In genomic region chr11:106037418-106037751, GRCm38 (mm10) we compare ENCODE assay signal across 9 mouse cellular contexts. TPM values are rescaled to one million over a fixed set of nuclear protein-coding genes. Genes with fewer than 3 reads are reported as not detected.
DNase-seq lines count a peak whose midpoint lies in the region; ATAC-seq and TF ChIP-seq lines count a peak whose summit lies in the region.
"Had no signal": no experiment of that assay in that cellular context is flagged by ENCODE, and none has a peak within 500 bp of the region (broad histone marks: within the 10 kb centered on the region; RNA-seq: fewer than 3 reads in every experiment).

No protein-coding gene starts in this region.

- intact Hi-C loops in gastrocnemius, adult 2 months (cut with DNase I), result loop anchor here (5.0 kb wide), 1 partner anchor 40 kb away; no protein-coding TSS in a partner anchor

- H3K27ac ChIP-seq in gastrocnemius, adult 2 months, result peak overlapping the region; percentile 93
- H3K27ac ChIP-seq in MEL (ENCODE audit: control insufficient read depth, low read depth, low read length), result peak overlapping the region; percentile 66
- H3K27ac ChIP-seq in hindbrain, embryonic 13.5 days, result peak overlapping the region; percentile 94
- H3K27ac ChIP-seq in limb, embryonic 13.5 days, result peak overlapping the region; percentile 92
- H3K27ac ChIP-seq in neural tube, embryonic 11.5 days (ENCODE audit: low read depth, low read length), result peak overlapping the region; percentile 78

- no peaks in the 10 kb centered on the region for H3K9me3 ChIP-seq in MEL (replicated peaks; ENCODE audit: insufficient read depth, low read length)
- H3K9me3 ChIP-seq in hindbrain, embryonic 13.5 days, result no peaks in the 10 kb centered on the region
- H3K9me3 ChIP-seq in limb, embryonic 13.5 days, result no peaks in the 10 kb centered on the region
- no peaks in the 10 kb centered on the region for H3K9me3 ChIP-seq in neural tube, embryonic 11.5 days (ENCODE audit: control insufficient read depth, low read length)

- no peak for TF ChIP-seq CTCF in gastrocnemius, adult 2 months (IDR thresholded peaks at IDR 0.05)
- no peak for TF ChIP-seq CTCF in MEL (IDR thresholded peaks at IDR 0.05 in 2 of 3, conservative IDR thresholded peaks at IDR 0.05 in 1 of 3; ENCODE audit: control insufficient read depth in 1 of 3, insufficient read depth in 1 of 3, low read depth in 2 of 3, low read length in 3 of 3, poor library complexity in 1 of 3, severe bottlenecking in 1 of 3)

- peak overlapping the region; percentile 91 for H3K9ac ChIP-seq in MEL (ENCODE audit: control insufficient read depth, low read depth, low read length, poor library complexity, severe bottlenecking)
- peak overlapping the region; percentile 95 for H3K9ac ChIP-seq in hindbrain, embryonic 13.5 days
- H3K9ac ChIP-seq in limb, embryonic 13.5 days, result peak overlapping the region; percentile 95
- peak overlapping the region; percentile 84 for H3K9ac ChIP-seq in neural tube, embryonic 11.5 days (ENCODE audit: low read length)

- peak overlapping the region; percentile 99 for H3K4me3 ChIP-seq in gastrocnemius, adult 2 months
- peak overlapping the region; percentile 81 to 98 for H3K4me3 ChIP-seq in MEL (ENCODE audit: control insufficient read depth in 1 of 2, insufficient read depth in 1 of 2, low read depth in 2 of 2, low read length in 2 of 2)
- H3K4me3 ChIP-seq in hindbrain, embryonic 13.5 days, result peak overlapping the region; percentile 96
- peak overlapping the region; percentile 99 for H3K4me3 ChIP-seq in limb, embryonic 13.5 days
- peak overlapping the region; percentile 100 for H3K4me3 ChIP-seq in neural tube, embryonic 11.5 days (ENCODE audit: low read depth, low read length)

- peaks cover 2 to 50% of the 10 kb centered on the region in 2 experiments; a peak in 3 of 4 replicates for H3K36me3 ChIP-seq in MEL (ENCODE audit: control insufficient read depth in 1 of 2, insufficient read depth in 2 of 2, low read length in 2 of 2)
- 0 out of 2 replicates have a peak, but pooled peaks cover 3% of the 10 kb centered on the region for H3K36me3 ChIP-seq in hindbrain, embryonic 13.5 days
- peaks cover 6% of the 10 kb centered on the region; the same call in 1 of the 2 replicates for H3K36me3 ChIP-seq in limb, embryonic 13.5 days
- no peaks in the 10 kb centered on the region for H3K36me3 ChIP-seq in neural tube, embryonic 11.5 days (ENCODE audit: control insufficient read depth, insufficient read depth, low read length)

- no peak for TF ChIP-seq POLR2A in MEL (IDR thresholded peaks at IDR 0.05; ENCODE audit: control insufficient read depth in 1 of 2, insufficient read depth in 1 of 2, low read depth in 1 of 2, low read length in 2 of 2, poor library complexity in 1 of 2)

- H3K4me2 ChIP-seq in hindbrain, embryonic 13.5 days, result peak overlapping the region; percentile 81
- H3K4me2 ChIP-seq in limb, embryonic 13.5 days (replicated peaks), result peak overlapping the region; percentile 89
- peak overlapping the region; percentile 84 for H3K4me2 ChIP-seq in neural tube, embryonic 11.5 days (ENCODE audit: low read depth)

- DNase-seq in gastrocnemius, adult 2 months, result no peak
- no peak for DNase-seq in gastrocnemius, adult 18-20 months (ENCODE audit: low spot score)
- DNase-seq in MEL (ENCODE audit: low read depth, low spot score), result peak; percentile 86
- peak; percentile 53 for DNase-seq in embryo, embryonic 9.5 days (ENCODE audit: extremely low spot score)
- peak; percentile 65 for DNase-seq in neural tube, embryonic 11.5 days (ENCODE audit: low spot score)

- H3K4me1 ChIP-seq in MEL (ENCODE audit: control insufficient read depth in 1 of 2, insufficient read depth in 2 of 2, low read length in 2 of 2), result peaks cover 22 to 41% of the 10 kb centered on the region in 2 experiments
- H3K4me1 ChIP-seq in hindbrain, embryonic 13.5 days (replicated peaks), result peaks cover 41% of the 10 kb centered on the region
- H3K4me1 ChIP-seq in limb, embryonic 13.5 days, result peaks cover 25% of the 10 kb centered on the region
- peaks cover 6% of the 10 kb centered on the region for H3K4me1 ChIP-seq in neural tube, embryonic 11.5 days (ENCODE audit: control insufficient read depth, insufficient read depth, low read length)

- 1% methylated on average over 13 of the region's 13 CpGs for WGBS in hindbrain, embryonic 13.5 days
- 0% methylated on average over 13 of the region's 13 CpGs for WGBS in limb, embryonic 13.5 days
- under 1% methylated on average over 13 of the region's 13 CpGs for WGBS in neural tube, embryonic 11.5 days

- ATAC-seq in hindbrain, embryonic 13.5 days (ENCODE audit: low FRiP score), result peak; percentile 40
- no peak for ATAC-seq in limb, embryonic 13.5 days (ENCODE audit: low FRiP score, low read depth)
- ATAC-seq in neural tube, embryonic 11.5 days (ENCODE audit: insufficient read depth, low FRiP score, low TSS enrichment), result peak; percentile 21; the same call in 1 of the 2 replicates
- ATAC-seq in activated CD4-positive, CD25-positive, alpha-beta regulatory T cell, adult 4 months, result no peak

- no peak for TF ChIP-seq RAD21 in MEL (IDR thresholded peaks at IDR 0.05; ENCODE audit: low read depth, low read length)

- TF ChIP-seq EP300 in MEL (IDR thresholded peaks at IDR 0.05; ENCODE audit: low read depth in 1 of 2, low read length in 2 of 2), result peak in 1 of 2 experiments; percentile 11; a peak in 1 of 4 replicates

- H3K27me3 ChIP-seq in MEL (ENCODE audit: control insufficient read depth in 1 of 2, insufficient read depth in 2 of 2, low read length in 2 of 2), result no peaks in the 10 kb centered on the region
- no peaks in the 10 kb centered on the region for H3K27me3 ChIP-seq in hindbrain, embryonic 13.5 days
- H3K27me3 ChIP-seq in limb, embryonic 13.5 days, result no peaks in the 10 kb centered on the region
- H3K27me3 ChIP-seq in neural tube, embryonic 11.5 days (ENCODE audit: control insufficient read depth, insufficient read depth, low read length), result no peaks in the 10 kb centered on the region

- H3K79me2 ChIP-seq in MEL (ENCODE audit: control insufficient read depth, insufficient read depth, low read length, poor library complexity), result peaks cover 52% of the 10 kb centered on the region

RNA-seq across cellular contexts. Expression of gene Dcaf7, which starts 0.7 kb away (rescaled TPM):
- total RNA-seq in gastrocnemius, adult 2 months (2021), result 10 to 100 TPM; 23.9 to 28.2 TPM
- 10 to 100 TPM; 24.8 to 25.9 TPM for total RNA-seq in gastrocnemius, adult 18-20 months (2021)
- total RNA-seq in MEL (2012; rRNA removed), result 77.4 and 86.9 TPM in 2 replicates
- polyA plus RNA-seq in MEL (2012; ENCODE audit: insufficient read depth in 1 of 2, insufficient read length in 2 of 2, low read depth in 1 of 2, low replicate concordance in 2 of 2, missing spikeins in 1 of 2), result 10 to 100 TPM; 65.5 to 88.2 TPM
- 117 and 123 TPM in 2 replicates for polyA plus RNA-seq in hindbrain, embryonic 13.5 days (2015; fragmentation: Nextera tagmentation; extraction: Ambion mirVana)
- 68.6 and 73.4 TPM in 2 replicates for polyA plus RNA-seq in limb, embryonic 13.5 days (2015; fragmentation: Nextera tagmentation; extraction: Ambion mirVana)
- polyA plus RNA-seq in neural tube, embryonic 11.5 days (2014; fragmentation: Nextera tagmentation; extraction: Ambion mirVana), result 94.6 and 100 TPM in 2 replicates
- 10 to 100 TPM; 22.9 to 23.3 TPM for polyA plus RNA-seq in activated CD4-positive, CD25-positive, alpha-beta regulatory T cell, adult 4 months (2017; shearing (Covaris generic))

RNA-seq across cellular contexts. Expression of gene Taco1, which starts 28.5 kb away (rescaled TPM):
- 10 to 100 TPM; 33.5 to 50.1 TPM for total RNA-seq in gastrocnemius, adult 2 months (2021)
- 10 to 100 TPM; 39.7 to 44.4 TPM for total RNA-seq in gastrocnemius, adult 18-20 months (2021)
- 33.3 and 35.0 TPM in 2 replicates for total RNA-seq in MEL (2012; rRNA removed)
- 10 to 100 TPM in 1 of 2 experiments, not detected in 1; 33.1 TPM for polyA plus RNA-seq in MEL (2012; ENCODE audit: insufficient read depth in 1 of 2, insufficient read length in 2 of 2, low read depth in 1 of 2, low replicate concordance in 2 of 2, missing spikeins in 1 of 2)
- polyA plus RNA-seq in hindbrain, embryonic 13.5 days (2015; fragmentation: Nextera tagmentation; extraction: Ambion mirVana), result 8.1 and 8.4 TPM in 2 replicates
- 8.6 and 9.7 TPM in 2 replicates for polyA plus RNA-seq in limb, embryonic 13.5 days (2015; fragmentation: Nextera tagmentation; extraction: Ambion mirVana)
- polyA plus RNA-seq in neural tube, embryonic 11.5 days (2014; fragmentation: Nextera tagmentation; extraction: Ambion mirVana), result 7.9 and 10.9 TPM in 2 replicates
- 10 to 100 TPM; 11.8 to 13.2 TPM for polyA plus RNA-seq in activated CD4-positive, CD25-positive, alpha-beta regulatory T cell, adult 4 months (2017; shearing (Covaris generic))

RNA-seq across cellular contexts. Expression of gene Kcnh6, which starts 29.5 kb away (rescaled TPM):
- not detected for total RNA-seq in gastrocnemius, adult 2 months (2021)
- total RNA-seq in gastrocnemius, adult 18-20 months (2021), result not detected
- total RNA-seq in MEL (2012; rRNA removed), result 0.04 TPM in 1 of 2 replicates, not detected in the other
- under 1 TPM in 1 of 2 experiments, not detected in 1; 0.07 TPM for polyA plus RNA-seq in MEL (2012; ENCODE audit: insufficient read depth in 1 of 2, insufficient read length in 2 of 2, low read depth in 1 of 2, low replicate concordance in 2 of 2, missing spikeins in 1 of 2)
- polyA plus RNA-seq in hindbrain, embryonic 13.5 days (2015; fragmentation: Nextera tagmentation; extraction: Ambion mirVana), result 1.7 and 2.3 TPM in 2 replicates
- 0.22 and 0.23 TPM in 2 replicates for polyA plus RNA-seq in limb, embryonic 13.5 days (2015; fragmentation: Nextera tagmentation; extraction: Ambion mirVana)
- 0.58 and 0.65 TPM in 2 replicates for polyA plus RNA-seq in neural tube, embryonic 11.5 days (2014; fragmentation: Nextera tagmentation; extraction: Ambion mirVana)
- not detected for polyA plus RNA-seq in activated CD4-positive, CD25-positive, alpha-beta regulatory T cell, adult 4 months (2017; shearing (Covaris generic))

RNA-seq across cellular contexts. Expression of gene Ace3, which starts 42.9 kb away (rescaled TPM):
- not detected for total RNA-seq in gastrocnemius, adult 2 months (2021)
- not detected for total RNA-seq in gastrocnemius, adult 18-20 months (2021)
- not detected in 2 replicates for total RNA-seq in MEL (2012; rRNA removed)
- polyA plus RNA-seq in MEL (2012; ENCODE audit: insufficient read depth in 1 of 2, insufficient read length in 2 of 2, low read depth in 1 of 2, low replicate concordance in 2 of 2, missing spikeins in 1 of 2), result not detected
- polyA plus RNA-seq in hindbrain, embryonic 13.5 days (2015; fragmentation: Nextera tagmentation; extraction: Ambion mirVana), result 0.08 TPM in 1 of 2 replicates, not detected in the other
- not detected in 2 replicates for polyA plus RNA-seq in limb, embryonic 13.5 days (2015; fragmentation: Nextera tagmentation; extraction: Ambion mirVana)
- polyA plus RNA-seq in neural tube, embryonic 11.5 days (2014; fragmentation: Nextera tagmentation; extraction: Ambion mirVana), result not detected in 2 replicates
- polyA plus RNA-seq in activated CD4-positive, CD25-positive, alpha-beta regulatory T cell, adult 4 months (2017; shearing (Covaris generic)), result not detected
- total RNA-seq: adrenal gland, postnatal 4 days had no signal

RNA-seq across cellular contexts. Expression of gene Map3k3, which starts 47.0 kb away (rescaled TPM):
- total RNA-seq in gastrocnemius, adult 2 months (2021), result 10 to 100 TPM; 23.2 to 25.7 TPM
- 10 to 100 TPM; 20.9 to 23.2 TPM for total RNA-seq in gastrocnemius, adult 18-20 months (2021)
- total RNA-seq in MEL (2012; rRNA removed), result 10.5 and 14.6 TPM in 2 replicates
- polyA plus RNA-seq in MEL (2012; ENCODE audit: insufficient read depth in 1 of 2, insufficient read length in 2 of 2, low read depth in 1 of 2, low replicate concordance in 2 of 2, missing spikeins in 1 of 2), result 10 to 100 TPM in 1 of 2 experiments, not detected in 1; 14.3 TPM
- 15.1 and 15.7 TPM in 2 replicates for polyA plus RNA-seq in hindbrain, embryonic 13.5 days (2015; fragmentation: Nextera tagmentation; extraction: Ambion mirVana)
- 25.3 and 27.1 TPM in 2 replicates for polyA plus RNA-seq in limb, embryonic 13.5 days (2015; fragmentation: Nextera tagmentation; extraction: Ambion mirVana)
- polyA plus RNA-seq in neural tube, embryonic 11.5 days (2014; fragmentation: Nextera tagmentation; extraction: Ambion mirVana), result 19.5 and 20.8 TPM in 2 replicates
- polyA plus RNA-seq in activated CD4-positive, CD25-positive, alpha-beta regulatory T cell, adult 4 months (2017; shearing (Covaris generic)), result 10 to 100 TPM; 14.8 to 21.2 TPM

Comparison
In these comparisons a context has a peak if more than half of its experiments do, and no peak if none do; other contexts are left out.
1. DNase-seq: peak in MEL (single experiment), embryo, embryonic 9.5 days (single experiment) and neural tube, embryonic 11.5 days (single experiment); none in gastrocnemius, adult 2 months (single experiment) and gastrocnemius, adult 18-20 months (single experiment).
2. ATAC-seq: peak in hindbrain, embryonic 13.5 days (single experiment) and neural tube, embryonic 11.5 days (single experiment); none in limb, embryonic 13.5 days (single experiment) and activated CD4-positive, CD25-positive, alpha-beta regulatory T cell, adult 4 months (single experiment).
3. Peak in every context shown above with its lines, with median percentiles within 50 percentile points of each other: H3K27ac ChIP-seq, H3K4me3 ChIP-seq, H3K9ac ChIP-seq and H3K4me2 ChIP-seq.